Mouse (Mus musculus) embryo, embryonic 11.5 days (tissue): ENCODE data around the gene Csnk2a2.

Experiments used
- DNase-seq: peaks from one replicate; pipeline ENCODE4 v3.0.0-alpha.2; 2012; ENCODE audit warnings: low read depth, low spot score

The Csnk2a2 gene

GRCm38 (mm10) chr8:95426781-95427281 is 63.0 kb downstream of the Csnk2a2 start:
- DNase-seq = no peak

GRCm38 (mm10) chr8:95424682-95425081 is 65.2 kb downstream of the Csnk2a2 start:
- no peak for DNase-seq

- DNase-seq = no peak
Measured at GRCm38 (mm10) chr8:95422193-95422810, 67.5 kb downstream of the Csnk2a2 start.

DNA sequence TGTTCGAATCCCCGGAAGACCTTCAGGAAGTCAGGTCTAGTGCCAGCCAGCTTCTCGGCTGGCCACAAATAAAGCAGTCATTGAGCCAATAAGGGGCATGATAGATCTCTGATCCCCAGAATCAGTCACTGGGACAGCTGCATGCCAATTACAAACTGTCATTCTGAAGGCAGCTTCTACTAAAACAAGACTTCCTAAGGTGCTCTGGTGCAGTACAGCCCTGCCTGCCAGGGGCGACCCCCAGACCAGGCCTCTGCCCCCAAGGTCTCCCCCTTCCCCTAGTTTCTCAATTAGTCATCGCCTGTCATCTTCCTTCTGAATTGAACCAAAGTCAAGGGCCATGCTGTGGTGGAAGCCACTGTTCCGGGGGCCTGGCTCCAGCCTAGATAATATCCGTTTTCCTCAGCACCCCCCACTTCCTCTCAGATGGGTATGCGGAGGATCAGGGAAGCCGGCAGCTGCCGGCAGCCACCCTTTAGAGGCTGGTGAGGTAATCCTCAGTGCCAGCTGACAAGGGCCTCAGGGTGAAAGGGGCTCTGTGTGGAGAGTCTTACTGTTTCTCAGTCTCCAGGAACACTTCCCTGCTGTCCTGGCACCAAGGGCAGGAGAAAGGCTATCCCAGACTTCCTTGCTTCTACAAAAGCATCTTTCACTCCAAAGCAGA is 78.4 kb downstream of the Csnk2a2 start:
- DNase-seq = no peak

GRCm38 (mm10) chr8:95409518-95409917 is 80.3 kb downstream of the Csnk2a2 start:
- no peak for DNase-seq

- DNase-seq = no peak
Measured at GRCm38 (mm10) chr8:95401091-95401490, 88.7 kb downstream of the Csnk2a2 start.

- DNase-seq = no peak
Measured at GRCm38 (mm10) chr8:95399131-95399530, 90.7 kb downstream of the Csnk2a2 start.

DNA sequence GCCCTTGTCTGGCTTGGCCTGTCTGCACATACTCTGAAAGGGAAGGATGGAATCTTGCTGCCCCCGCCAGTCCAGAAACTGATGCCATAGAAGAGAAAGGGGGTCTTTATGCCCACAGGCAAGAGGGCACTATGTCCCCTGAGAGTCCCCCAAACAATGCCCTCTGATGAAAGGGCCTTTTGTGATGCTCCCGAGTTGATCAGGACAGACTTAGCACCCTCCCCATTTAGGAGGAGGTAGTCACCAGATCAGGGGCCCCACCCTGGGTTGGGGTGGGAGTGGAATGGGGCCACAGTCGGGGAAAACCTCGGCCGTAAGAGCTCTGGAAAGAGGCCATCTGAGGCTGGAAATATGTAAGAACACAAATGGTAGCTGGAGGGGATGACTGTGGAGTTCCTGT is 92.6 kb downstream of the Csnk2a2 start:
- DNase-seq = no peak

- DNase-seq = no peak
Measured at GRCm38 (mm10) chr8:95396752-95397151, 93.1 kb downstream of the Csnk2a2 start.
